Mouse (Mus musculus): ENCODE data around the gene P4hb. TPM values are rescaled to one million over a fixed set of nuclear protein-coding genes. Genes with fewer than 3 reads are reported as not detected.
A peak's percentile ranks its signal among the peaks of the same experiment; 100 is the strongest.

The P4hb gene
- polyA plus RNA-seq, 1 experiment from 2014 or later, result 897 TPM

GRCm38 (mm10) chr11:120576365-120576981 is 3.4 kb upstream of the P4hb start:
- Histone ChIP-seq H3K9me3 (replicated peaks; ENCODE audit: control insufficient read depth, low read length) (no peaks in the 10 kb centered on the region), H3K4me2 (ENCODE audit: low read depth, low read length) (peak overlapping the region; percentile 41), H3K27me3 (ENCODE audit: control insufficient read depth, insufficient read depth, low read depth, low read length) (no peaks in the 10 kb centered on the region), H3K4me3 (ENCODE audit: low read depth, low read length) (peak overlapping the region; percentile 18; the same call in 1 of the 2 replicates), H3K36me3 (ENCODE audit: control insufficient read depth, insufficient read depth) (peaks cover 17% of the 10 kb centered on the region), H3K9ac (ENCODE audit: low read depth, low read length) (0 out of 2 replicates have a peak overlapping the region, but pooled peaks have one; percentile 21), H3K4me1 (ENCODE audit: control insufficient read depth, low read depth, low read length) (peaks cover 49% of the 10 kb centered on the region), H3K27ac (ENCODE audit: low read length) (peak overlapping the region; percentile 81)
- 85% methylated on average over 3 of the region's 3 CpGs for WGBS (ENCODE audit: insufficient replicate concordance)
- no peak for ATAC-seq (ENCODE audit: low read depth)

- no peak overlapping the region for H3K9ac ChIP-seq (ENCODE audit: low read depth, low read length)
Observed at GRCm38 (mm10) chr11:120575940-120576339, 2.9 kb upstream of the P4hb start.

GRCm38 (mm10) chr11:120575046-120575445 is 2.0 kb upstream of the P4hb start:
- Histone ChIP-seq H3K4me1 (ENCODE audit: control insufficient read depth, low read depth, low read length) (peaks cover 52% of the 10 kb centered on the region), H3K9ac (ENCODE audit: low read depth, low read length) (no peak overlapping the region), H3K4me3 (ENCODE audit: low read depth, low read length) (no peak overlapping the region), H3K27ac (ENCODE audit: low read length) (peak overlapping the region; percentile 13), H3K9me3 (replicated peaks; ENCODE audit: control insufficient read depth, low read length) (no peaks in the 10 kb centered on the region), H3K27me3 (ENCODE audit: control insufficient read depth, insufficient read depth, low read depth, low read length) (no peaks in the 10 kb centered on the region), H3K4me2 (ENCODE audit: low read depth, low read length) (no peak overlapping the region), H3K36me3 (ENCODE audit: control insufficient read depth, insufficient read depth) (peaks cover 29% of the 10 kb centered on the region)
- no peak for ATAC-seq (ENCODE audit: low read depth)
- WGBS (ENCODE audit: insufficient replicate concordance), result 71% methylated on average over 2 of the region's 2 CpGs

More at GRCm38 (mm10) chr11:120575940-120576339, 2.9 kb upstream of the P4hb start:
- Histone ChIP-seq H3K4me1 (ENCODE audit: control insufficient read depth, low read depth, low read length) (peaks cover 55% of the 10 kb centered on the region), H3K4me2 (ENCODE audit: low read depth, low read length) (no peak overlapping the region), H3K27me3 (ENCODE audit: control insufficient read depth, insufficient read depth, low read depth, low read length) (no peaks in the 10 kb centered on the region), H3K9me3 (replicated peaks; ENCODE audit: control insufficient read depth, low read length) (no peaks in the 10 kb centered on the region), H3K4me3 (ENCODE audit: low read depth, low read length) (no peak overlapping the region), H3K27ac (ENCODE audit: low read length) (peak overlapping the region; percentile 79), H3K36me3 (ENCODE audit: control insufficient read depth, insufficient read depth) (peaks cover 22% of the 10 kb centered on the region)
- no peak for ATAC-seq (ENCODE audit: low read depth)

- H3K4me2 ChIP-seq (ENCODE audit: low read depth, low read length), result peak overlapping the region; percentile 96
- peak overlapping the region; percentile 97 for H3K4me3 ChIP-seq (ENCODE audit: low read depth, low read length)
- H3K9me3 ChIP-seq (replicated peaks; ENCODE audit: control insufficient read depth, low read length), result no peaks in the 10 kb centered on the region
- H3K27ac ChIP-seq (ENCODE audit: low read length), result no peak overlapping the region; the same call in 1 of the 2 replicates
- ATAC-seq (ENCODE audit: low read depth), result no peak
- H3K4me1 ChIP-seq (ENCODE audit: control insufficient read depth, low read depth, low read length), result peaks cover 44% of the 10 kb centered on the region
- H3K9ac ChIP-seq (ENCODE audit: low read depth, low read length), result peak overlapping the region; percentile 89
- no peaks in the 10 kb centered on the region for H3K27me3 ChIP-seq (ENCODE audit: control insufficient read depth, insufficient read depth, low read depth, low read length)
- peaks cover 28% of the 10 kb centered on the region for H3K36me3 ChIP-seq (ENCODE audit: control insufficient read depth, insufficient read depth)
- 35% methylated on average over 5 of the region's 5 CpGs for WGBS (ENCODE audit: insufficient replicate concordance)
Observed at GRCm38 (mm10) chr11:120574278-120574600, 1.2 kb upstream of the P4hb start.

GRCm38 (mm10) chr11:120573585-120574277 is 678 bp upstream of the P4hb start:
- under 1% methylated on average over 23 of the region's 23 CpGs for WGBS (ENCODE audit: insufficient replicate concordance)
- no peaks in the 10 kb centered on the region for H3K9me3 ChIP-seq (replicated peaks; ENCODE audit: control insufficient read depth, low read length)
- peak overlapping the region; percentile 89 for H3K9ac ChIP-seq (ENCODE audit: low read depth, low read length)
- ATAC-seq (ENCODE audit: low read depth), result no peak
- peak overlapping the region; percentile 97 for H3K4me3 ChIP-seq (ENCODE audit: low read depth, low read length)
- H3K27me3 ChIP-seq (ENCODE audit: control insufficient read depth, insufficient read depth, low read depth, low read length), result no peaks in the 10 kb centered on the region
- H3K4me2 ChIP-seq (ENCODE audit: low read depth, low read length), result peak overlapping the region; percentile 96
- peak overlapping the region; percentile 93 for H3K27ac ChIP-seq (ENCODE audit: low read length)
- H3K4me1 ChIP-seq (ENCODE audit: control insufficient read depth, low read depth, low read length), result peaks cover 39% of the 10 kb centered on the region
- H3K36me3 ChIP-seq (ENCODE audit: control insufficient read depth, insufficient read depth), result peaks cover 25% of the 10 kb centered on the region

- peaks cover 28% of the 10 kb centered on the region for H3K36me3 ChIP-seq (ENCODE audit: control insufficient read depth, insufficient read depth)
- H3K4me3 ChIP-seq (ENCODE audit: low read depth, low read length), result peak overlapping the region; percentile 97
- peak; percentile 1 for ATAC-seq (ENCODE audit: low read depth)
- WGBS (ENCODE audit: insufficient replicate concordance), result under 1% methylated on average over 24 of the region's 24 CpGs
- peak overlapping the region; percentile 96 for H3K4me2 ChIP-seq (ENCODE audit: low read depth, low read length)
- H3K4me1 ChIP-seq (ENCODE audit: control insufficient read depth, low read depth, low read length), result peaks cover 32% of the 10 kb centered on the region
- no peaks in the 10 kb centered on the region for H3K9me3 ChIP-seq (replicated peaks; ENCODE audit: control insufficient read depth, low read length)
- peak overlapping the region; percentile 95 for H3K9ac ChIP-seq (ENCODE audit: low read depth, low read length)
- no peaks in the 10 kb centered on the region for H3K27me3 ChIP-seq (ENCODE audit: control insufficient read depth, insufficient read depth, low read depth, low read length)
- peak overlapping the region; percentile 88 for H3K27ac ChIP-seq (ENCODE audit: low read length)
Observed at GRCm38 (mm10) chr11:120572417-120572751, 669 bp downstream of the P4hb start.

GRCm38 (mm10) chr11:120571754-120572416 is 1.2 kb downstream of the P4hb start:
- WGBS (ENCODE audit: insufficient replicate concordance), result 4% methylated on average over 11 of the region's 11 CpGs
- peaks cover 33% of the 10 kb centered on the region for H3K36me3 ChIP-seq (ENCODE audit: control insufficient read depth, insufficient read depth)
- peak overlapping the region; percentile 97 for H3K4me3 ChIP-seq (ENCODE audit: low read depth, low read length)
- H3K9me3 ChIP-seq (replicated peaks; ENCODE audit: control insufficient read depth, low read length), result no peaks in the 10 kb centered on the region
- peak overlapping the region; percentile 95 for H3K9ac ChIP-seq (ENCODE audit: low read depth, low read length)
- no peak for ATAC-seq (ENCODE audit: low read depth)
- H3K27me3 ChIP-seq (ENCODE audit: control insufficient read depth, insufficient read depth, low read depth, low read length), result no peaks in the 10 kb centered on the region
- peak overlapping the region; percentile 88 for H3K27ac ChIP-seq (ENCODE audit: low read length)
- H3K4me2 ChIP-seq (ENCODE audit: low read depth, low read length), result peak overlapping the region; percentile 96
- peaks cover 32% of the 10 kb centered on the region for H3K4me1 ChIP-seq (ENCODE audit: control insufficient read depth, low read depth, low read length)

GRCm38 (mm10) chr11:120571122-120571521 is 1.9 kb downstream of the P4hb start:
- Histone ChIP-seq H3K27ac (ENCODE audit: low read length) (peak overlapping the region; percentile 88), H3K27me3 (ENCODE audit: control insufficient read depth, insufficient read depth, low read depth, low read length) (no peaks in the 10 kb centered on the region), H3K4me1 (ENCODE audit: control insufficient read depth, low read depth, low read length) (peaks cover 29% of the 10 kb centered on the region), H3K9ac (ENCODE audit: low read depth, low read length) (peak overlapping the region; percentile 95), H3K4me2 (ENCODE audit: low read depth, low read length) (peak overlapping the region; percentile 96), H3K36me3 (ENCODE audit: control insufficient read depth, insufficient read depth) (peaks cover 37% of the 10 kb centered on the region), H3K9me3 (replicated peaks; ENCODE audit: control insufficient read depth, low read length) (no peaks in the 10 kb centered on the region), H3K4me3 (ENCODE audit: low read depth, low read length) (peak overlapping the region; percentile 97)
- ATAC-seq (ENCODE audit: low read depth), result no peak
- WGBS (ENCODE audit: insufficient replicate concordance), result 25% methylated on average over 3 of the region's 3 CpGs

GRCm38 (mm10) chr11:120568324-120568723 is 4.7 kb downstream of the P4hb start:
- H3K4me2 ChIP-seq (ENCODE audit: low read depth, low read length), result no peak overlapping the region
- H3K9ac ChIP-seq (ENCODE audit: low read depth, low read length), result no peak overlapping the region
- peaks cover 56% of the 10 kb centered on the region for H3K36me3 ChIP-seq (ENCODE audit: control insufficient read depth, insufficient read depth)
- no peaks in the 10 kb centered on the region for H3K9me3 ChIP-seq (replicated peaks; ENCODE audit: control insufficient read depth, low read length)
- 85% methylated on average over 6 of the region's 6 CpGs for WGBS (ENCODE audit: insufficient replicate concordance)
- ATAC-seq (ENCODE audit: low read depth), result no peak
- no peaks in the 10 kb centered on the region for H3K27me3 ChIP-seq (ENCODE audit: control insufficient read depth, insufficient read depth, low read depth, low read length)
- no peak overlapping the region for H3K27ac ChIP-seq (ENCODE audit: low read length)
- H3K4me3 ChIP-seq (ENCODE audit: low read depth, low read length), result no peak overlapping the region
- peaks cover 20% of the 10 kb centered on the region for H3K4me1 ChIP-seq (ENCODE audit: control insufficient read depth, low read depth, low read length)
